Mouse (Mus musculus): ENCODE measurements around the gene Il1r1.

Gene Il1r1

DNA sequence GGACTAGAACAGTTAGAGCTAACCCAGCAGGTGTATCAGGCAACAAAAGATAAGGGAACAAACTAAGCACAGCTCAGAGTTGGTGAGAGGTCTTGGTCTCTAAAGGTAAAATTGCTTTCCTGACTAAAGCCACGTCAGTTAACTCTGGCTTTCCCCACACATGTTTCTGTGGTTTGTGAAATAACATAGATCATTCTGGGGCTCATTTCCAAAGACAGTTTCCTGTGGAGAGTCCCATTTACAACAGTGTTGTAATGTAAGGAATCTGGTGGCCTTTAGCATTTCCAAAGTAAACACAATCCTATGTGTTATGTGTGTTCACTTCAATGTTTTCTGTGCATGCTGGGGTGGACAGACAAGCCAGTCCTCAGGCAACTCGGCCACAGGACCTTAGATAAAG is 134.9 kb downstream of the Il1r1 start:
- no peak for DNase-seq (ENCODE audit: extremely low read depth, low read depth, low spot score)

- DNase-seq (ENCODE audit: extremely low read depth, low read depth, low spot score): no peak
Measured at GRCm38 (mm10) chr1:40360969-40361368, 136.1 kb downstream of the Il1r1 start.

DNA sequence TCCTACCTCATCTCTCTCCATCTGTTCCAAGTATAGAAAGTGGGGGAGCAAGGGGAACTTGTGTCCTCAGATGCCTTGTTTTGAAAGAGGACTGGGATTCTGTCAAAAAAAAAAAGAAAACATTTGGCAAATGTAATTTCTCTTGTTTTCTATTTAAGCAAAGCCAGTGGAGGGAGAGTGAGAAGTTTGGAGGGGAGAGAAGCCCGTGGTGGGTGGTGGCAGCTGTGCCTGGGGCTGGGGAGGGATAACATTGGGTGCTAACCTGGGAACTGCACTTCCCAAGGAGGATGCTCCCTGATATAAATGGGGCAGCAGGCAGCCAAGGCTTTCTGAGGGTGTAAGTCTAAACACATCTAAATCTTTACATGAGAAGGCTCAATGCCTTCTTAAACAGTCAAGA is 136.7 kb downstream of the Il1r1 start:
- no peak for DNase-seq (ENCODE audit: extremely low read depth, low read depth, low spot score)

DNA sequence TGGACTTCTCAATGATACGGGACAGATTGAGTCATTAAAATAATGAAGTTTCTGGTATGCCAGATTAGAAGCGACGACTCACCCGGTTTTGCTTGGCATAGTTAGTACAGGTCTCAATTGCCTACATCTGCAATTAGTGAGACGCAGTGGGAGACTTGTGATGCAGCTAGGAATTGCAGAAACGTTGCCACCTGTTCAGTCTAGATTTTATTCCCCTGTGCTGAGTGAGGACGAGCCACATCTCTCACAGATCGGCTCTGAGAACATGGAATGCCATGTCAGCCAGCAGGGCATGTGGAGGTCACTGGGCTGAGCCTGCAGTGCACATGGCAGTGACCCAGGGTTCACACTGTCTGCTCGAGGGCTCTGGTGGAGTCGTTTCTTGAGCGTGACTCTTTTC is 137.9 kb downstream of the Il1r1 start:
- no peak for DNase-seq (ENCODE audit: extremely low read depth, low read depth, low spot score)

Data from fat pad, adult 2 months (tissue).